Mouse (Mus musculus): ENCODE results near the gene Hist2h2ab. TPM values are rescaled to one million over a fixed set of nuclear protein-coding genes. Genes with fewer than 3 reads are reported as not detected.
A peak's percentile ranks its signal among the peaks of the same experiment; 100 is the strongest.

Hist2h2ab gene
- total and polyA plus RNA-seq, 3 experiments = 0.72 to 234 TPM; not detected in 1

DNA sequence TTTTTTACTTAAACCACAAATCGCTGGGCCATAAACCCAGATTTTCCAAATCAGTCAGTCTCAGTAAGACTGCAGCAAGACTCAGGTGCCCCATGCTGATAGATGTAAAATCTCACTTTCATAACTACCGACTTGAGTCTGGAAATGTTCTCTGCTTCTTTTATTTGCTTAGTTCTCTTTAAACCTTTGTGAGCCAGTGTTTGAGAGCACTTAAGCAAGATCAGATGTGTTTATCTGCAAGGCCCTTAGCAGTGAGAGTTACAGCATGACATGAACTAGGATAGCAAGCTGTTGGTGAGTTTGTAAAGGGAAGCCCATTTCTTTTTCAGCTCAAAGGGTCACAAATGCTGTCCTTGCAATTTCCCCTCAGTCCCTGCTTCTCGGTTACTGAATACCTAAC is 37.5 kb downstream of the Hist2h2ab start:
- H3K36me3 ChIP-seq (ENCODE audit: control insufficient read depth in 1 of 2, insufficient read depth in 2 of 2, low read length in 2 of 2) = peaks cover 0 to 55% of the 10 kb centered on the region in 2 experiments; a peak in 2 of 4 replicates
- peak; percentile 51 for DNase-seq (ENCODE audit: low read depth, low spot score)
- no peak overlapping the region for H3K27ac ChIP-seq (ENCODE audit: control insufficient read depth, low read depth, low read length)
- H3K9me3 ChIP-seq (replicated peaks; ENCODE audit: insufficient read depth, low read length) = no peaks in the 10 kb centered on the region
- peaks cover 28 to 61% of the 10 kb centered on the region in 2 experiments for H3K4me1 ChIP-seq (ENCODE audit: control insufficient read depth in 1 of 2, insufficient read depth in 2 of 2, low read length in 2 of 2)
- H3K9ac ChIP-seq (ENCODE audit: control insufficient read depth, low read depth, low read length, poor library complexity, severe bottlenecking) = no peak overlapping the region
- no peak overlapping the region for H3K4me3 ChIP-seq (ENCODE audit: control insufficient read depth in 1 of 2, insufficient read depth in 1 of 2, low read depth in 2 of 2, low read length in 2 of 2)
- no peaks in the 10 kb centered on the region for H3K79me2 ChIP-seq (ENCODE audit: control insufficient read depth, insufficient read depth, low read length, poor library complexity)
- H3K27me3 ChIP-seq (ENCODE audit: control insufficient read depth in 1 of 2, insufficient read depth in 2 of 2, low read length in 2 of 2) = no peaks in the 10 kb centered on the region
- no peak for TF ChIP-seq GATA1 (IDR thresholded peaks at IDR 0.05; ENCODE audit: low read depth, low read length)
- no peak for TF ChIP-seq MYC (IDR thresholded peaks at IDR 0.05; ENCODE audit: low read depth, low read length)
- no peak for TF ChIP-seq RCOR1 (IDR thresholded peaks at IDR 0.05; ENCODE audit: low read depth, low read length)
- TF ChIP-seq ZC3H11A (IDR thresholded peaks at IDR 0.05; ENCODE audit: low read depth, low read length) = no peak
- no peak for TF ChIP-seq USF1 (IDR thresholded peaks at IDR 0.05; ENCODE audit: low read depth, low read length)
- TF ChIP-seq CHD1 (IDR thresholded peaks at IDR 0.05; ENCODE audit: low read depth, low read length) = no peak

DNA sequence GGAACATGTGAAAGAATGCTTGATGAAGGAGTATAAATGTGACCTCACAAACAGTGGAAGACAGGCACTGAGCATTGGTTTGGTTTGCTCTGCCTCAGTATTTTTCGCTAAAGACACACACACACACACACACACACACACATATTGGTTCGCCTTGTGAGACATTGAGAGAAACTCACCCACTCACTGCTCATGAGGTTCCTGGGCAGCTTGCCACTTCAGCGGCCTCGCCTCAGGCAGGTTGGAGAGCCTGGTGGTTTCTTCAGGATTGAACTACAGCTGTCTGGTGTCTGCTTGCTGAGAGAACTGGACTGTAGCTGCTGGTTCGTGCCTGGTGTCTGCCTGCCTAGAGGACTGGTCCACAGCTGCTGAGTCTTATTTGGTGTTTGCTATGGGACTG is 40.6 kb downstream of the Hist2h2ab start:
- Histone ChIP-seq H3K36me3 (ENCODE audit: control insufficient read depth in 1 of 2, insufficient read depth in 2 of 2, low read length in 2 of 2) (peaks cover 0 to 46% of the 10 kb centered on the region in 2 experiments; a peak in 2 of 4 replicates), H3K9me3 (replicated peaks; ENCODE audit: insufficient read depth, low read length) (no peaks in the 10 kb centered on the region), H3K4me1 (ENCODE audit: control insufficient read depth in 1 of 2, insufficient read depth in 2 of 2, low read length in 2 of 2) (peaks cover 19 to 53% of the 10 kb centered on the region in 2 experiments), H3K9ac (ENCODE audit: control insufficient read depth, low read depth, low read length, poor library complexity, severe bottlenecking) (no peak overlapping the region), H3K79me2 (ENCODE audit: control insufficient read depth, insufficient read depth, low read length, poor library complexity) (peaks cover 7% of the 10 kb centered on the region; the same call in 1 of the 2 replicates), H3K27me3 (ENCODE audit: control insufficient read depth in 1 of 2, insufficient read depth in 2 of 2, low read length in 2 of 2) (no peaks in the 10 kb centered on the region), H3K4me3 (ENCODE audit: control insufficient read depth in 1 of 2, insufficient read depth in 1 of 2, low read depth in 2 of 2, low read length in 2 of 2) (no peak overlapping the region), H3K27ac (ENCODE audit: control insufficient read depth, low read depth, low read length) (peak overlapping the region; percentile 31; the same call in 1 of the 2 replicates)
- DNase-seq (ENCODE audit: low read depth, low spot score) = peak; percentile 76
- TF ChIP-seq MEF2A (IDR thresholded peaks at IDR 0.05; ENCODE audit: extremely low read depth, insufficient replicate concordance, low read depth, low read length, poor library complexity, severe bottlenecking) = no peak
- no peak for TF ChIP-seq HCFC1 (IDR thresholded peaks at IDR 0.05; ENCODE audit: low read depth, low read length)
- no peak for TF ChIP-seq ZC3H11A (IDR thresholded peaks at IDR 0.05; ENCODE audit: low read depth, low read length)
- TF ChIP-seq RAD21 (IDR thresholded peaks at IDR 0.05; ENCODE audit: low read depth, low read length) = no peak
- no peak for TF ChIP-seq ETS1 (IDR thresholded peaks at IDR 0.05; ENCODE audit: low read depth, low read length)
- no peak for TF ChIP-seq POLR2AphosphoS5 (IDR thresholded peaks at IDR 0.05; ENCODE audit: borderline replicate concordance, low read depth, low read length)
- TF ChIP-seq E2F4 (IDR thresholded peaks at IDR 0.05; ENCODE audit: borderline replicate concordance, low read depth, low read length) = no peak
- TF ChIP-seq ZMIZ1 (IDR thresholded peaks at IDR 0.05; ENCODE audit: low read depth, low read length) = no peak
- no peak for TF ChIP-seq SMC3 (IDR thresholded peaks at IDR 0.05; ENCODE audit: low read depth, low read length)
- TF ChIP-seq RCOR1 (IDR thresholded peaks at IDR 0.05; ENCODE audit: low read depth, low read length) = no peak

Data from MEL (cell line).